Mouse (Mus musculus) skeletal muscle tissue, postnatal 0 days (tissue): ENCODE measurements around the gene Cinp. TPM values are rescaled to one million over a fixed set of nuclear protein-coding genes. Genes with fewer than 3 reads are reported as not detected.

Source experiments
- polyA plus RNA-seq: library from polyadenylated mRNA; unstranded; fragments of >200 nt; fragmentation: Nextera tagmentation; extraction: Ambion mirVana; gene quantifications from 2 replicates; pipeline ENCODE4 v1.2.1, GENCODE M21; 2015

The Cinp gene
- polyA plus RNA-seq = 40.9 and 41.2 TPM in 2 replicates

DNA sequence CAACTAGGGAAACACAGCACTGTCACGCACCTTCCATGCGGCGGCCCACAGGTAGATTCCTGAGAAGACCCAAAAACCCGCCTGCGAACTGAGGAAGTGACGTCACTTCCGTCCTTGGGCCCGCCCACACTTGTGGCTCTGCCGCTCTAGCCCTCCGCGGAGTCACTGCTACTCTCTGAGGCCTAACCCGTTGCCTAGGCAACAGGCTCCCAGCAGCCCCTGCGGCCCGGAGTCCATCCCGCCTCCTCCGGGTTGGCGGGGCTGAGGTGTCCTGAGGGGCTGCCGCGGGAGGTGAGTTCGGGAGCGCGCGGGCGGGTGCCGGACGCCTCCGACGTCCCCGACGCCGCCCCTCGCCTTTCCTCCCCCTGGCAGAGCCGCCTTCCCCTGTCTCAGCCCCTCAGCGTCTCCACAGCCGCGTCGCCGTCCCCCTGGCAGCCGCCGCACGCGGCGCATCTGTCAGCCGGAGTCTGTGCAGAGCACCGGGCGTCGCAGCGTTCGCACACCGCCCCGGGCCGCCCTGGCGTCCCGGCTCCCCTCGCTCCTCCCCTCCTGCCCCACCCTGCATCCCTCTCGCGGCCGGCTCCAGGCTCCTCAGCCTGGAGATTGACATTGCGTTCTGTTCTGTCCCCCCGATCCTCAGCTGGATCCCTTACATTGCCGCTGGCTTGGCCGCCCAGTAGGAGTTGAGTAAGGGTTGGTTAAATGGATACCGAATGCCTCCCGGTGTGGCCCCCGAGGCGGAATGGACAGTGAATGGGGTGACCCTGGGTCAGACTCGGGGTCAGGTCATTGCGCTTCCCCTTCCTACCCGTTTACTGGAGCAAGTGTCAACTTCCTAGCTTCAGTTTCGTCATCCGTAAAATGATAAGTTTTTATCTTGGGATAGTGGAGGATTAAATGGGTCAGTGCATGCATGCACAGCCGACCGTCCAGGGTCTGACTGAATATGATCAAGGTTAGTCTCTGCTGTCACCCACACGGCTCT, at the start of gene Cinp, which contains the start of gene Tecpr2:
Gene Cinp (minus strand): TSS at position 110 of the 985 bp plus-strand sequence.
Gene Tecpr2 (plus strand): TSS at position 229 of the 985 bp plus-strand sequence.

DNA sequence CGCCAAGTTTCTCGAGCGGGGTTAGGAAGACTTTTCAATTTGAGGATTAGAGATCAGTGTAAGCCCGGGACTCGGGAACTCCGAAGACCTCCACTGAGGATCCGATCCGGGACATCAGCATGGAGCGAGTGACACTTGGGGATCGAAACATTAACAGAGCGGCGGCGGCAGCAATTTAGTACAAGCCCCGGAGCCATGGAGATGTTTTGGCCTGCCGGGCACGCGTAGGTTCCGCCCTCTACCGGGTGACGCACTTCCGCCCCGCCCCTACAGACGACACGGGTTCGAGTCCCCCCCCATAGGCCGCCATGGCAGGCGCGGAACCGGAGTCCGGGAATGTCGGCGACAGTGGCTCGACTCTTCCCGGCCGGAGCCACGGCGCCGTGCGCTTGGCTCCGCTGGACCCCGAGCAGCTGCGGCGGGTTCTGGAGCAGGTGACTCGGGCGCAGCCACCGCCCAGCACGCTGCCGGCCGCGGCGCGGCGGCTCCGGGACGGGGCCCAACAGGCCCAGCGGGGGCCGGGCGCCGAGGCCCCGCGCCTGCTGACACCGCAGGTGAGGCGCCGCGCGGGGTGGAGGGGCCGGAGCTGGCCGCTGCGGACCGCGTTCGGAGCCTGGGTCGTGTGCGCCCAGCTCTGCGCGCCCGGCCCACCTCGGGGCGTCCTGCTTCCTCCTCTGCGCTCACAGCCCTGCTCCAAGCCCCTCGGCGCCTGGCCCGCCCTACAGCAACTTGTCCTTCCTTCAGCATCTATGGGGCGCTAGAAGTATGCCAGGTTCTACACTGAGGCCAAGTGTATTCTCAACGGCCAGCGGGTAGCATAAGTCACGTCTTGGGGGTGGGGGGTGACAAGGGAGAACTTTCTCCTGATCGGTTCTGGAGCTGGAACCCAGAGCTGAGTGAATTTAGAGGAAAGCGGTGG, 38.7 kb downstream of the Cinp start, which contains the start of gene Zfp839:
Gene Zfp839 (plus strand): TSS at position 244 of the 919 bp plus-strand sequence.

DNA sequence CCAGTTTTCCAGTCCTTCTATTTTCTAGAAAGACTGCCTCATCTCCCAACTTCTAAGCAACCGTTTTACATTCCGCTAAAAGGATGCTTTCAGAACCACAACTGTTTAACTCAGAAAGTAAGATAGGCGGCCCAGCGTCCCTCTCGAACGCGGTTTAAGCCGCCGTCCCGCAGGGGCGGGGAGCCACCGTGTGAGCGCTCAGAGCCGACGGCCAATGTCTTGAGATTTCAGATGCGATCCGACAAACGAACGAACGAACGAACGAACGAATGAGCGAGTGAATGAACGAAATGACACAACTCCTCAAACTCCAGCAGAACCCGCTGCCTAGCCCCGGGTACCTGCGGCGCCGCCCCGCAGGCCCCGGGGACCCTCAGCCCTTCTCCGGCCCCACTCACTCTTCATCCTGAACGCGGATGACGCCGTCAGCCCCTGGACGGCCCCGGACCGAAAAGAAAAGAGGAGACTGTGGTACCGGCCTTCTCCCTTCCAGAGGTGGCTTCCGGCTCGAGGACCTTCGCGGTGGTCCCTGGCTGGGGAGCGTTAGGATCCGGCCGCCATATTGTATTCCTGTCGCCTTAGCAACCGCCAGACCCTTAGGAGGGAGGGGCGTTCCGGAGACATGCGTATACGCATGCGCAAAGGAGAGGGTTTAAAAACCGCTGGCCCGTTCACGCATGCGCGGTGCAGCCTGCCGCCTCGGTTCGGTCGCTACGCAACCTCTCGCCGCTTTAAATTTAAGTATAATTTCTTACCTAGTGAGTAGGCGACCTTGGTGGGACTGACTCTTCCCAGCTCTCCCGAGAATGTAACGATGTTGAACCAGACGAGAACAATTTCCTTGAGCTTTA, 48.4 kb downstream of the Cinp start, which contains the start of gene Mok:
Gene Mok (minus strand): TSS at position 592 of the 851 bp plus-strand sequence.

Other genes with a start within 250 kb of the Cinp start
- not detected in 2 replicates for gene 1700001K19Rik, start 206.5 kb downstream of the Cinp start, polyA plus RNA-seq
- 179 TPM in 2 replicates for gene Hsp90aa1, start 186.4 kb downstream of the Cinp start, polyA plus RNA-seq
- 7.6 and 10.1 TPM in 2 replicates for gene Wdr20, start 151.2 kb downstream of the Cinp start, polyA plus RNA-seq
- 0.60 and 0.79 TPM in 2 replicates for gene Mok, start 48.2 kb downstream of the Cinp start, polyA plus RNA-seq
- gene Zfp839, start 38.9 kb downstream of the Cinp start, polyA plus RNA-seq = 2.7 and 3.8 TPM in 2 replicates
- gene Tecpr2, start 119 bp upstream of the Cinp start, polyA plus RNA-seq = 1.0 TPM in 2 replicates
- gene Ankrd9, start 89.9 kb upstream of the Cinp start, polyA plus RNA-seq = 50.2 and 59.2 TPM in 2 replicates
- 5.7 and 6.4 TPM in 2 replicates for gene Rcor1, start 150.2 kb upstream of the Cinp start, polyA plus RNA-seq